In the genomic region with DNA sequence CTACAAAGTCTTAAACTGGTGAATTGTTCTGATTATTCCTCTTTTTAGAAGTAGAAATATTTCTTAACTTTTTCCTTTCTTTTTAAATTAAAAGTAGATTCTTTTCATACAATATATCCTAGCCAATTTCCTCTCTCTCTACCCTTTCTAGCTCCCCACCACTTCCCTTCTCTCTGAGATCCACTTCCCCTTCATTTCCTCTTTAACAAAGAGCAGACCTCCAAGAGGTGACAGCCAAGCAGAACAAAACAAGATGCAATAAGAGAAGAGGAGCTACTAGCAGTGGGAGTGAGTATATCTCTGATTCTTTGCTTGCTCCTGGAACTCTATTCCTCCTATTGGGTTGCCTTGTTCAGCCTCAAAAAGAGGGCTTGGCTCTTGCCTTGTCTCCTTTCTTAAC, we compare ENCODE assay signal across 12 mouse cellular contexts.
"Had no signal": no experiment of that assay in that cellular context is flagged by ENCODE, and none has a peak within 500 bp of the region (broad histone marks: within the 10 kb centered on the region; RNA-seq: fewer than 3 reads in every experiment).

No protein-coding gene starts in this region.

- H3K27ac ChIP-seq: intestine, embryonic 15.5 days; left cerebral cortex, adult 2 months; limb, embryonic 15.5 days; liver, embryonic 14.5 days; midbrain, embryonic 15.5 days had no signal

- H3K9me3 ChIP-seq: intestine, embryonic 15.5 days; limb, embryonic 15.5 days; midbrain, embryonic 15.5 days had no signal

- H3K27me3 ChIP-seq: intestine, embryonic 15.5 days; limb, embryonic 15.5 days; midbrain, embryonic 15.5 days had no signal

- H3K4me3 ChIP-seq: intestine, embryonic 15.5 days; left cerebral cortex, adult 2 months; limb, embryonic 15.5 days; midbrain, embryonic 15.5 days had no signal

- H3K4me2 ChIP-seq: intestine, embryonic 15.5 days; limb, embryonic 15.5 days; midbrain, embryonic 11.5 days; midbrain, embryonic 15.5 days had no signal

- DNase-seq: kidney, adult 18-20 months; kidney, postnatal 10 days; kidney, postnatal 4 days; lung, adult 18-20 months; thymus, adult 18-20 months; thymus, postnatal 36 days had no signal

- H3K4me1 ChIP-seq: intestine, embryonic 15.5 days; limb, embryonic 15.5 days; midbrain, embryonic 15.5 days had no signal

- ATAC-seq: intestine, embryonic 15.5 days; midbrain, embryonic 15.5 days had no signal

- H3K36me3 ChIP-seq: intestine, embryonic 15.5 days; limb, embryonic 15.5 days; midbrain, embryonic 15.5 days had no signal

- H3K9ac ChIP-seq: intestine, embryonic 15.5 days; limb, embryonic 15.5 days; liver, embryonic 14.5 days; midbrain, embryonic 15.5 days had no signal
